Mouse (Mus musculus) lung, embryonic 16.5 days (tissue): ENCODE data around the gene Prss28. TPM values are rescaled to one million over a fixed set of nuclear protein-coding genes. Genes with fewer than 3 reads are reported as not detected.

Experiments used
- ATAC-seq: fragments of 200-750 bp; cut with Nextera tagmentation; 2 replicates; pipeline ENCODE4 v1.8.0; 2017; ENCODE audit warnings: low read depth, mild to moderate bottlenecking, moderate library complexity
- H3K27ac ChIP-seq: fragments of 300-500 bp; sonication (generic); 2 replicates; pipeline ENCODE4 v1.5.1; 2014; ENCODE audit warnings: mild to moderate bottlenecking, control low read depth, low read length
- H3K27me3 ChIP-seq: fragments of 300-500 bp; sonication (generic); 2 replicates; pipeline ENCODE4 v1.6.1; 2014; ENCODE audit warnings: low read depth, low read length, mixed read lengths; ENCODE audit not compliant: control insufficient read depth, insufficient read depth
- H3K36me3 ChIP-seq: fragments of 300-500 bp; sonication (generic); 2 replicates; pipeline ENCODE4 v1.6.1; 2014; ENCODE audit warnings: low read length; ENCODE audit not compliant: control insufficient read depth, insufficient read depth
- H3K4me1 ChIP-seq: fragments of 300-500 bp; sonication (generic); replicated peaks from 2 replicates; pipeline ENCODE4 v1.6.1; 2014; ENCODE audit warnings: low read length, mixed read lengths; ENCODE audit not compliant: control insufficient read depth, insufficient read depth
- H3K4me2 ChIP-seq: fragments of 300-500 bp; sonication (generic); 2 replicates; pipeline ENCODE4 v1.6.1; 2014; ENCODE audit warnings: low read depth, low read length, control low read depth
- H3K4me3 ChIP-seq: fragments of 300-500 bp; sonication (generic); 2 replicates; pipeline ENCODE4 v1.5.1; 2014; ENCODE audit warnings: mild to moderate bottlenecking, low read length, control low read depth
- H3K9ac ChIP-seq: fragments of 300-500 bp; sonication (generic); 2 replicates; pipeline ENCODE4 v1.6.1; 2014; ENCODE audit warnings: low read length, control low read depth
- H3K9me3 ChIP-seq: fragments of 300-500 bp; sonication (generic); 2 replicates; pipeline ENCODE4 v1.6.1; 2016; ENCODE audit warnings: low read length; ENCODE audit not compliant: control insufficient read depth
- WGBS: fragments of 180-500 bp; shearing (Covaris S2); extraction: QIAGEN DNeasy Blood & Tissue Kit; methylation state at CpG from one replicate; pipeline ENCODE4 v1.1.7; 2014; 5-methylcytosine and 5-hydroxymethylcytosine counted together
- polyA plus RNA-seq: library from polyadenylated mRNA; unstranded; fragments of >200 nt; fragmentation: Nextera tagmentation; extraction: Ambion mirVana; gene quantifications from 2 replicates; pipeline ENCODE4 v1.2.1, GENCODE M21; 2015

Gene Prss28
- polyA plus RNA-seq, 1 experiment from 2014 or later, result not detected

- H3K27ac ChIP-seq, result no peak overlapping the region
- no peak overlapping the region for H3K9ac ChIP-seq
- no peaks in the 10 kb centered on the region for H3K4me1 ChIP-seq
- H3K4me3 ChIP-seq, result no peak overlapping the region
- no peaks in the 10 kb centered on the region for H3K36me3 ChIP-seq
- WGBS, result 26% methylated on average over 11 of the region's 11 CpGs
- H3K4me2 ChIP-seq, result no peak overlapping the region
- no peaks in the 10 kb centered on the region; the same call in 1 of the 2 replicates for H3K9me3 ChIP-seq
- no peak for ATAC-seq
- no peaks in the 10 kb centered on the region for H3K27me3 ChIP-seq
Observed at GRCm38 (mm10) chr17:25282133-25282532, 26.3 kb upstream of the Prss28 start.

GRCm38 (mm10) chr17:25285033-25285432 lies 23.4 kb upstream of the Prss28 start:
- ATAC-seq, result peak; percentile 36; the same call in 1 of the 2 replicates
- no peak overlapping the region for H3K4me2 ChIP-seq
- H3K36me3 ChIP-seq, result no peaks in the 10 kb centered on the region
- no peak overlapping the region for H3K9ac ChIP-seq
- 20% methylated on average over 3 of the region's 3 CpGs for WGBS
- no peaks in the 10 kb centered on the region; the same call in 1 of the 2 replicates for H3K9me3 ChIP-seq
- H3K27ac ChIP-seq, result no peak overlapping the region
- no peaks in the 10 kb centered on the region for H3K4me1 ChIP-seq
- no peak overlapping the region for H3K4me3 ChIP-seq
- H3K27me3 ChIP-seq, result no peaks in the 10 kb centered on the region

- Histone ChIP-seq H3K4me1 (no peaks in the 10 kb centered on the region), H3K36me3 (no peaks in the 10 kb centered on the region)
- ATAC-seq, result no peak
Observed at GRCm38 (mm10) chr17:25288842-25289241, 19.6 kb upstream of the Prss28 start.

GRCm38 (mm10) chr17:25290411-25290810 lies 18.0 kb upstream of the Prss28 start:
- 31% methylated on average over 4 of the region's 4 CpGs for WGBS
- no peaks in the 10 kb centered on the region for H3K4me1 ChIP-seq
- no peak overlapping the region for H3K27ac ChIP-seq
- H3K27me3 ChIP-seq, result no peaks in the 10 kb centered on the region
- no peaks in the 10 kb centered on the region for H3K9me3 ChIP-seq
- H3K9ac ChIP-seq, result no peak overlapping the region
- H3K4me3 ChIP-seq, result no peak overlapping the region
- no peak for ATAC-seq
- H3K4me2 ChIP-seq, result no peak overlapping the region
- H3K36me3 ChIP-seq, result no peaks in the 10 kb centered on the region

More at GRCm38 (mm10) chr17:25288842-25289241, 19.6 kb upstream of the Prss28 start:
- 22% methylated on average over 4 of the region's 4 CpGs for WGBS
- Histone ChIP-seq H3K27me3 (no peaks in the 10 kb centered on the region), H3K4me3 (no peak overlapping the region), H3K9ac (no peak overlapping the region), H3K9me3 (no peaks in the 10 kb centered on the region), H3K4me2 (no peak overlapping the region), H3K27ac (no peak overlapping the region)

DNA sequence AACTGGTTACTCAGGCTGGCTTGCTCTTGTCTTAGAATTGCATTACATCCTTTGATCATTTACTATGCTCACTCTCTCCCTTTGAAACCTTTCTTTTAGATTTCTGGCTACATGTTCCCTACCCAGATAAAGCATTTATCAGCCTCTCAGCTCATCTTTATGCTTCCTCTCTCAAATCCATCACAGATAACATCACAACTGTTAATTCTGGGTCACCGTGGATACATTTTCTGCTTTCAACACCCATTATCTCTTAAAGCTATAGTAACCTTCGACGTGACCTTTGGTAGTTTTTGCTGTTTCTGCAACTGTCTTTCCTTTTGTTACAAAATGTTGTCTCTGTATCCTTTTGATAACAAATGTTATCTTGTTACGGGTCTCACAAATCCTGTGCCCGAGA lies 15.0 kb upstream of the Prss28 start:
- Histone ChIP-seq H3K9me3 (no peaks in the 10 kb centered on the region), H3K27ac (no peak overlapping the region), H3K36me3 (no peaks in the 10 kb centered on the region), H3K9ac (no peak overlapping the region), H3K27me3 (no peaks in the 10 kb centered on the region; the same call in 1 of the 2 replicates), H3K4me1 (no peaks in the 10 kb centered on the region), H3K4me3 (no peak overlapping the region), H3K4me2 (no peak overlapping the region)
- ATAC-seq, result no peak
- 37% methylated on average over 5 of the region's 5 CpGs for WGBS

DNA sequence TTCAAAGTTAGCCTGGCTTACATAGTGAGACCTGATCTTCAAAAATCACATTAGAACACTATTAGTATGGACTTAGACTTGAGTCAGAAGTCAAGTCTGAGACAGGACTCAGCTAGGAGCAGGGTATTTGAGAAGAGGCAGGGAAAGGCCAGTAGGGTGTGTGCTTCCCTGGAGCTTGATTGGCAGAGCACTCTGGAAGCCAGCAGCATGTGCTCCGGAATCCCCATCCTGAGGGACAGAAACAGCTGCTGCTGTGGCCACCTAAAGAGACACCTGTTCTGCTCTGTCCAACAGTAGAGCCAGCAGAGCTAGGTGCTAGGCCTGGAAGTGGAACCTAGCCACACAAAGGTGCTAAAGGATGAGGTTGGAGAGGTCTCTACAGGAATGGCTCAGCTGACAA lies 14.3 kb upstream of the Prss28 start:
- Histone ChIP-seq H3K4me3 (no peak overlapping the region), H3K4me2 (no peak overlapping the region), H3K9me3 (no peaks in the 10 kb centered on the region), H3K36me3 (no peaks in the 10 kb centered on the region), H3K27ac (no peak overlapping the region), H3K27me3 (no peaks in the 10 kb centered on the region; the same call in 1 of the 2 replicates), H3K9ac (no peak overlapping the region), H3K4me1 (no peaks in the 10 kb centered on the region)
- ATAC-seq, result no peak
- WGBS, result 53% methylated on average over 1 of the region's 1 CpGs

DNA sequence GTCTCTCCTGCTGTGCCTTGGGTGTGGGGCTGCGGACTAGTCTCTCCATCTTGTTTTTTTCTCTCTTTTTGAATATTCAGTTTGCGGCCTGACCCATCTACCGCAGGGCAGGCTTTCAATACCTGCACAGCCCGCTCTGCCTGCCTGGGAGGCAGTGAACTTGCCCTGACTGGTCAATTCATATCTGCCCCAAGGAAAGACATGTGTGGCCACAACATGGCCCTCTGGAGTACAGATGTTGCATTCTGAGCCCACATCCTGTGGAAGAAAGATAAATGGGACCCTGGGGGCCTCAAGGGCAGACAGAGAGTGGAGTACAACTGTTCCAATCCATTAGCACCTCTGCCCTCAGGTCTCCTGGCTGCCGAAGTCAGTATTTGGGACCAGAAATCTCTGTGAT lies 10.4 kb upstream of the Prss28 start, which contains the start of gene Prss34:
Gene Prss34 (plus strand): TSS at position 301 of the 400 bp plus-strand sequence.
- H3K4me2 ChIP-seq, result no peak within 1 kb of the TSS
- H3K27me3 ChIP-seq, result no peaks in the 10 kb centered on the region; the same call in 1 of the 2 replicates
- no peaks in the 10 kb centered on the region for H3K4me1 ChIP-seq
- no peak within 1 kb of the TSS for H3K9ac ChIP-seq
- H3K9me3 ChIP-seq, result no peaks in the 10 kb centered on the region
- WGBS, result 69% methylated on average over 5 of the region's 5 CpGs
- no peak for ATAC-seq
- H3K27ac ChIP-seq, result no peak within 1 kb of the TSS
- H3K4me3 ChIP-seq, result no peak within 1 kb of the TSS
- no peaks in the 10 kb centered on the region for H3K36me3 ChIP-seq

GRCm38 (mm10) chr17:25318354-25318753 lies 9.9 kb downstream of the Prss28 start, which contains the start of gene Prss29:
Gene Prss29, plus strand, starts transcription at chr17:25318654.
- no peaks in the 10 kb centered on the region for H3K27me3 ChIP-seq
- 65% methylated on average over 5 of the region's 5 CpGs for WGBS
- H3K4me3 ChIP-seq, result no peak within 1 kb of the TSS
- no peak within 1 kb of the TSS for H3K9ac ChIP-seq
- H3K4me1 ChIP-seq, result no peaks in the 10 kb centered on the region
- H3K27ac ChIP-seq, result no peak within 1 kb of the TSS
- no peaks in the 10 kb centered on the region for H3K9me3 ChIP-seq
- H3K36me3 ChIP-seq, result no peaks in the 10 kb centered on the region
- no peak within 1 kb of the TSS for H3K4me2 ChIP-seq
- no peak for ATAC-seq

GRCm38 (mm10) chr17:25320819-25321218 lies 12.4 kb downstream of the Prss28 start:
- ATAC-seq, result no peak
- 79% methylated on average over 8 of the region's 8 CpGs for WGBS
- no peak overlapping the region for H3K27ac ChIP-seq
- no peaks in the 10 kb centered on the region for H3K9me3 ChIP-seq
- no peak overlapping the region for H3K4me2 ChIP-seq
- no peak overlapping the region for H3K4me3 ChIP-seq
- H3K4me1 ChIP-seq, result no peaks in the 10 kb centered on the region
- no peak overlapping the region for H3K9ac ChIP-seq
- H3K36me3 ChIP-seq, result no peaks in the 10 kb centered on the region
- no peaks in the 10 kb centered on the region for H3K27me3 ChIP-seq

GRCm38 (mm10) chr17:25322930-25323329 lies 14.5 kb downstream of the Prss28 start:
- H3K36me3 ChIP-seq, result no peaks in the 10 kb centered on the region
- no peak overlapping the region for H3K4me3 ChIP-seq
- H3K9ac ChIP-seq, result no peak overlapping the region
- no peak overlapping the region for H3K4me2 ChIP-seq
- H3K9me3 ChIP-seq, result no peaks in the 10 kb centered on the region
- H3K27ac ChIP-seq, result no peak overlapping the region
- no peaks in the 10 kb centered on the region for H3K27me3 ChIP-seq
- no peaks in the 10 kb centered on the region for H3K4me1 ChIP-seq
- ATAC-seq, result no peak
- WGBS, result 6% methylated on average over 2 of the region's 2 CpGs
